Mouse (Mus musculus) cerebellum, adult 11 months (tissue): ENCODE data around the gene Pccb.

Experiments
- DNase-seq: peaks from one replicate; pipeline ENCODE4 v3.0.0; 2022

Pccb gene

DNA sequence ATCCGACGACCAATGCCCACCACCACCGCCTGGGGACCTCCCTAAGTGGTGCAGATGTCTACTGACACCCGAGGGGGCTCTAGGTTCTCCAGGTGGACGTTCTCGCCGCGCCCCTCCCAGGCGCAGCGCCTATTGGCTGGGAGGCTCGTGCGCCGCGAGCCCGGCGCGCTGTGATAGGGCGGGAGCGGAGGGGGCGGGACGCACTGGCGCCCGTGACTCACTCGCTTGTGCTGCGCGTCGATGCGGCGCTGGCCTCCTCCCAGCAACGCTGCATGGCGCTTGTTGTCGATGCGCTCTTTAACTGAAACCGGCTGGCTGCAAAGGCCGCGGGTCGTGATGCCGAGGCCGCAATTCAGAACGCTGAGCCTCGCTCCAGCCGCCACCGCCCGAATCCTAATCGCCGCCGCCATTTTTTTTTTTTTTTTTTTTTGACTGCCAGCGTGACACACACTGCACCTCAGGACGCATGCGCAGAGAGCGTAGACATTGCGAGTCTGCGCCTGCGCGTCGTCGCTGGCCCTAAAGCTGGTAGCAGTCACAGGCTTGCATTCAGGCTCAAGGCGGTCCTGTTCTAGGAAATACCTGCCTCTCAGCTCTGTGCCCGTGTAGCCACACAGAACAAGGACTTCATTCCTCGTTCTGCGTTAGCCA lies at the start of gene Pccb:
TSS of gene Pccb (minus strand) at position 451 of the 651 bp plus-strand sequence.
- peak; percentile 97 for DNase-seq

DNA sequence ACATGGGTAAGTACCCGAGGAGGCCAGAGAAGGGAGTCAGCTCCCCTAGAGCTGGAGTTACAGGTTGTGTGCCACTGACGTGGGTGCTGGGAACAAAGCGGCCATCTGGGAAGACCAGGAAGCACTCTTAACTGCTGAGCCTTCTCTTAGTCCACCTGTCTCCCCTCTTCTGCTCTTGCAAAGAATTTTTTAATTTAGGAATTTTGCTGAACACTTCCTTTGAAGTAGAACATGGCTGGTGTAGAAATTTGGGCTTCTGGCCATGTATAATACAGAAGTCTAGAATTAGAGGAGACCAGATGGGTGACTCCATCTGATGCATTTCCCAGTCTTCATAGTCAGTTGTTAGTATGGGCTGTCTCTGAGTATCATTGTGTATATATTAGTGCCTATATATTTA lies 49.0 kb upstream of the Pccb start:
- DNase-seq = no peak

DNA sequence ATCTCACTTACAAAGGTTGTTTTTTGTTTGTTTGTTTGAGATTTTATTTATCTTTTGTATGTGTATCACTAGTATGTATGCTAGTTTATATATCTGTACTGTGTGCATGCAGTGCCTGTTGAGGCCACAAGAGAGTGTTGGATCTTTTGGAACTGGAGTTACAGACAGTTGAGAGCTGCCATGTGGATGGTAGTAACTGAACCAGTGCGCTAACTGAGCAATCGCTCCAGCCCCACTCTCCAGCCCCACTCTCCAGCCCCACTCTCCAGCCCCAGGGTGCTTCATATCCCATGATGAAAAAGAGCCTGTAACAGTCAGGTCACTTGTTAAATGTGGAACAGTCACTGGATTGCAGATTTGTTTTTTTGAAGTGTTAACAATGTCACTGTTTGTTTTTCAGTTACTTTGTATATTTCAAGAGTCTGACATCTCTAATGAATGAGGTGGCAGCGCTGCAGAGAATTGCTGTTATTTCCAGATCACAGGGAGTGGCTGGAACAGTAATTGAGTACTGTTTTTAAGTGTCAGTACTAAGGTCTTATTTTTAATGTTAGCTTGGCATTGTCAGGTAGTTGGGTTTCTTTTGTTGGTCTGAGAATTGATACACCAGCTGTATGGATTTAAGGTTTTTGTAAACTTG lies 45.5 kb upstream of the Pccb start:
- DNase-seq = no peak

DNA sequence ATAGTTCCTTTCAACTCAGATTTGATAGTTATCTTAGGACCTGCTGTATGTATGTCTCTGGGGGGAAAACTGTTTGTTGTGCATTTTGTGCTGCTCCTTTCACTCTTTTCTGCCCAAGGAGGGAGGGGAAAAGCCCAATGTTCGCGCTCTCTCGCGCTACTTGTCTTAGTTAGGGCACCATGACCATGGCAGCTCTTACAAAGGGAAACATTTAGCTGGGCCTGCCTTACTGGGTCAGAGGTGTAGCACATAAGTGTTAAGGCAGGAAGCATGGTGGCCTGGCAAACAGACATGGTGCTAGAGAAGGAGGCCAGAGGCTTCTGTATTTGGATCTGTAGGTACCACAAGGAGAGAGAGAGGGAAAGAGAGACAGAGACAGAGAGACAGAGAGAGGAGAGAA lies 43.9 kb upstream of the Pccb start:
- DNase-seq = no peak

DNA sequence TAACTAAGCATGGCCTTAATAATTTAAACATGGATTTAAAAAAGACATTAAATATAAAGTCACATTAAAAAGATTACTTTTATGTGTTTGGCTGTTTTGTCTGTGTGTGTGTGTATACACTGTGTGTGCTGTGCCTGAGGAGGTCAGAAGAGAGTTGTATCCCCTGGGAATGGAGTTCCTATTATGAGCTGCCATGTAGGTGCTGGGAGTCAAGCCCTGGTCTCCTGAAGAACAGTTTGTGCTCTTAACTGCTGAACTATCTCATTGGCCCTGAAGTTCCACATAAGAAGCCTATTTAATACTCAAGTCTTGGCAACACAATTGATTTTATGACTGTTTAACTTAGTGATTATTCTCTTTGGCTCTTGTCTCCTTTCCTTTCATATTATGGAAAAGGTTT lies 42.8 kb upstream of the Pccb start:
- no peak for DNase-seq

DNA sequence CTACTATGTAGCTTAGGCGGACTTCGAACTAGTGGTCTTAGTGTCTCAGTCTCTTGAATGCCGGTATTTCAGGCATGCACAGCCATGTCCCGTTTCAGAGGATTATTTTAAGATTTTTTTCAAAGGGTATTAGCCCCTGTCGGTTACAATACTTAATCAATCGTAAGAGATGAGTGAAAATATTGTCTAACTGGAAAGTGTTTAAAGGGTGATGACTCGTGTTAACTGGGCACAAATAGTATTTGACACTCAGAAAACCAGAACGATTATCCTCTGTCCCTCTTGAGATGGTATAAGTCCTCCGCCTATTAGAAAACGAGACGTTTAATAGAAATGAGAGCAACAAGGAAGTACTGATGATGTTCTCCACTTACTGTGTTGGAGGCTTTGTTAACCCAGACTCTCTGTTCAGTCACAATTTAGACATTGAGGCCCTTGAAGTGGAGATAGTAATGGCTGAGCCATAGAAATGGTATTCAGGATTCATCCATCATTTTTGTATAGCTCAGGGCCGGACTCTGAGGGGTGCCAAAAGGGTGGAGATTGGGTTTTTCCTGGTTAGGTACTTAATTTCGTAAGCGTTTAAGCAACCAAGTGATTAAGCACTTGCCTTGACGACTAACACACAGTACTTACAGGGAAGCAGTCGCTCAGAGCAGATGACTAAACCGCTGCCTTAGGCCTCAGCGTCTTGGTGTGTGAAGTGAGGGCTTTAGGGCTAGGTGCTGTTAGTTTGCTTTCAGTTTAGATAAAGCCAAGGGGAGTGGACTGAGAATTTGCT lies 41.6 kb upstream of the Pccb start:
- no peak for DNase-seq

DNA sequence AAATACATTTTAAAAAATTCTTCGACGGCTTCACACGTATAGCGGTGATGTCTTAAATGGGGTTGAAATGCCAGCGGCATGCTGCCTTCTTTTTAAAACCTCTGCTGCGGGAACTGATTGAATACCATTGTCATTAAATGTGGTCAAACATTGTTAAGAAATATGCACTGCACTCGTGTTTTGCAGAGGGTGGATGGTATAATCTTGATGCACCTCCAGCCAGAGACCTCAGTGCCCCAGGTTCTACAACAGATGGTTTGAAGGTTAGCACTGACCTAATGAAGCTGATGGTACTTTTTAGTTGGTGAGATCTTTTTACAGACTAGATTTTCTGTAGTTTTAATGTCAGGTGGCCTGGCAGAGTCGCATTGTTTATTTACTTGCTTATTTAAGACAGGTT lies 41.0 kb upstream of the Pccb start:
- DNase-seq = no peak

DNA sequence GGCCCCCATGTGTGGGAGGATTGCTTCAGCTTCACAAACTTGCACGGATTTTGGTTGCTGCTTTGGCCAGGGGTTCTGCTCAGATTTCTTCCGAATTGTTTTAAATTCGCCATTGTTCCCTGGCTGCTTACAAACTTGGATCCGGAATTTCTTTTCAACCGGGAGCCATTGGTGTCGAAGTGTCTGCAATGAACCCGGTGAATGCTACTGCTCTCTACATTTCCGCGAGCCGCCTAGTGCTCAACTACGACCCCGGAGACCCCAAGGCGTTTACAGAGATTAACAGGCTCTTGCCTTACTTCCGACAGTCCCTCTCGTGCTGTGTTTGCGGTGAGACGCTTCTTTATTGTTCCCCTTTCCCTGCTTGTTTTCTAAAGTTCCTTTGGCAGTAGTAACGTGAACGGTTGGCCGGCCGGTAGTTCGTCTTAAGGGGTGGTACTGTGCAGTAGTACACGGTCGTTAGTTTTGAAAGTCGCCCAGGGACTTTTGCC lies 40.4 kb upstream of the Pccb start:
- no peak for DNase-seq

DNA sequence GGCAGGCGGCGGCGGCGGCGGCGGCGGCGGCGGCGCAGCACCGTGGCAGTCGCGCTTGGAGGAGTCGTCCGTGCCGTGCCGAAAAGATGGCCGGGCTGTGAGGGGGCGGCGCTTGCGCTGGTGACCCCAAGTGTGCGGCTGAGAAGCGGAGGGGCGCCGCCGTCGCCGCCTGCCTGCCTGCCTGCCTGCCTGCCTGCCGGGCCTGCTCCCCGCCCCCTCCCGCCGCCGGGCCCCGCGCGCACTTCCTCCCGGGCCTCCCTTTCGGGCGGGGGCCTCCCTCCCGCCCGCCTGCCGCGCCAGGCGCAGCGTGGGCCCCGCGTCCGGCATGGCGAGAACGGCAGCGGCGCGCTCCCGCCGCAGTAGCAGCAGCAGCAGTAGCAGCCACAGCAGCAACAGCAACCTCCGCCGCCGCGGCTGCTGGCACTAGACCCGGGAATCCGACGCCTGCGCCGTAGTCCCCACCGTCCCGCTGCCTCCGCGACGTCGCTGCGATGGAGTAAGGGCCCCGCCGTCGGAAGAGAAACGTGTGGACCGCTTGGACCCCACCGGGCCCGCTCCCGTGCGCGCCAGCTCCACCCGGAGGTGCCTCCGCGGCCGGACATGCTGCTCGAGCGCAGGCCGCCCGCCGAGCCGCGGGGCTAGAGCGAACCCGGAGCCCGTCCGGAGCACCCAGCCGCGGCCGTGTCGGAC lies 39.8 kb upstream of the Pccb start:
- peak; percentile 83 for DNase-seq

DNA sequence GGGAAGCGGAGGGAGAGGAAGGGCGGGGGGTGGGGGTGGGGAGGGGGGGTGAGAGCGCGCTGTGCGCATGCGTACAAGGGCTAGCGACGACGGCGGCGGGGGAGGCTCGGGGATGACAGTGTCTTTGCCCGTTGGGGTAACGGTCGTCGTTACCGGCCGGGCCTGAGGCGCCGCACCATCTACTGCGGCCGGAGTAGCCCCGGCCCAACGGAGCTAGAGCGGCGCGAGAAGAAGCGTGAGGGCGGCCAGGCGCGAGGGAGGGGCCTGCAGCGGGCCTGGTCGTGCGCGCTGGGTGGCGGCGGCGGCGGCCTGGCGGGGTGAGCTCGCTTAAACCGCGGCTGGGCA lies 39.3 kb upstream of the Pccb start, which contains the start of gene Msl2:
TSS of gene Msl2 (plus strand) at position 115 of the 345 bp plus-strand sequence.
- DNase-seq = no peak

DNA sequence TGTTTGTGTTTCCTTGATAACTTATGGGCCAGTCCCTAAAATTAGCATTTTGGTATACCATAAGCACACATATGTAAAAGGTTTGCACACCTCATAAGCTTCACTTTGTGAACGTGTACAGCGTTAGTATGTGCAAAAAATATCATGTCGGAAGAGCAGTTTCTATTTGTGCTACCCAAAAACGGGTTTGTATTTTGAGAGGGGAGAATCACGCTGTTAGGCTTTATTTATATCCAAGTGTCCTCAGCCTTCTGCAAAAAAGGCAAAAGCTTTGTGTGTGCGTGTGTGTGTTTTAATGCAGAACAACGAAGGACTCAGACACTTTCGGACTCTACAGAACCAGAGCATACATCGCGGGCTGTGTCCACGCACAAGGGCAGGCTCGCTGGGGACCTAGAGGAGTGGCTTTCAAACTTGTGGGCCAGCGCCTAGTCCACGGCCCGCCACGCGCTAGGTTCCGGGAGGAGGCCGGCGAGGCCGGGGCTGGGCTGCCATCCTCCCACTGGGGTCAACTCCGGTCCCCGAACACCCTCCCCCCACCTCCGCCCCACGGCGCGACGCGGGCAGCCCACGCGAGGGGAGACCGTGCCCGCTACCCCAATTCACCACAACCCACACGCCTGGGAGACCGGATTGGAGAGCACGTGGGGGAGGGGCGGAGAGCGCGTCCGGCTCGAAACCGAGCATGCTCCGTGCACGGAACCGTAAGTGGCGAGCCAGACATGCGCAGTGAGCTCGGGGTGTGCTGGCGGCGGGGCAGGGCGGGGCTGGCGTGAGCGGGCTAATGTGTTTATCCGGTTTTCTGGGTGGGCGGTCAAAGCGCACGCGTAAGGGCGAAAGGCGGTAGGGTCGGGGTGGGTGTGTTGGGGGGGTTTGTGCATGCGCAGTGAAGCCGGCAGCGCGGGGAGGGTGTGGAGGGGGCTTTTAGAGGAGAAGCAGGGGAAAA lies 38.6 kb upstream of the Pccb start:
- peak; percentile 99 for DNase-seq

DNA sequence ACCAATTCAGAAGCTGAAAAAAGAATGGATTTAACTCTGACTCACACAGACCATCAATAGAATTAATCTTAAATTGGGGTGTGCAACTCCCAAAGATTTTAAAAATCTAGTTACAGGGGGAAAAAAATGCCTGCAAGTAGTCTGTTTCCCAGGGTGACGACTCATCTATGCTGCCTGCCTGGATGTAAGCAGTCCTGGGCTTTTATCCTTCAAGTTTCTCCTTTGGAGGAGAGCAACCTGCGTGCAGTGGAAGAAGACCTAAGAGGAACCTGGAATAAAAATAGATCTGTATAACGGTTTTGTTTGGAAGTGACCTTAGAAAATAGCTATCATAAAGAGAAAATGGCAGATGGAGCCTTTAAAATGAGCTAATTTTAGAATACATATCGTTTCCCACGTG lies 37.8 kb upstream of the Pccb start:
- no peak for DNase-seq

DNA sequence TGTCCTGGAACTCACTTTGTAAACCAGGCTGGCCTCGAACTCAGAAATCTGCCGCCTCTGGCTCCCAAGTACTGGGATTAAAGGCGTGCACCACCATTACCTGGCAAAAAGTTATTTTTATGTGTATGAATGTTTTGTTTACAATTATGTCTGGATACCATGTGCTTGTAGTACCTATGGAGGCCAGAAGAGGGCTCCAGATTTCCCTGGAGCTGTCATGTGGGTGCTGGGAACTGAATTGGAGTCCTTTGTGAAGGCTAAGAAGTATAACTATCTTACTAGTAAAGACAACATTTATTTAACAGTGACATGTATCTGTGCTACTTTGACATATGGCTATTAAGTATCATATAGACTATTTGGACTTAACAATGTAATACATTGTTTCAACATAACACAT lies 35.1 kb upstream of the Pccb start:
- DNase-seq = no peak

DNA sequence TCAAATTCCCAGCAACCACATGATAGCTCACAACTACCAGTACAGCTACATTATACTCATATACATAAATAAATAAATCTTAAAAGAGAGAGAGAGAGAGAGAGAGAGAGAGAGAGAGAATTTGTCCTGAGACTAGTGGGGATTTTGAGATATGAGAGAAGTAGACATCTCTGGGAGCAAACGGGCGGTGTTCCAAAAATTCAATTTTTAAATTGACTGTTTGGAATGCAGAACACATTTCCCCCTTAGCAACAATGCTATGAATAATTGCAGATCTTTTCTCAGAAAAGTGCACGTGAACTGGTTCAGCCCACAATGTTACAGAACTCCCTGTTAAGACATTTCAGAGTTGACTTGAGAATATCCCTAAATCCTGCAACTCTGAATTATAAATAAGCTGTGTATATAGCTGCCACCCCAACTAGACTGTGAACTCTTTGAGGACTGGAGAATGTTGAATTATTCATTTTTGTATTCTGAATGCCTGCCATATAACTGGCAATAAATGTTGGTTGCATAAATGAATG lies 30.4 kb upstream of the Pccb start:
- DNase-seq = no peak

DNA sequence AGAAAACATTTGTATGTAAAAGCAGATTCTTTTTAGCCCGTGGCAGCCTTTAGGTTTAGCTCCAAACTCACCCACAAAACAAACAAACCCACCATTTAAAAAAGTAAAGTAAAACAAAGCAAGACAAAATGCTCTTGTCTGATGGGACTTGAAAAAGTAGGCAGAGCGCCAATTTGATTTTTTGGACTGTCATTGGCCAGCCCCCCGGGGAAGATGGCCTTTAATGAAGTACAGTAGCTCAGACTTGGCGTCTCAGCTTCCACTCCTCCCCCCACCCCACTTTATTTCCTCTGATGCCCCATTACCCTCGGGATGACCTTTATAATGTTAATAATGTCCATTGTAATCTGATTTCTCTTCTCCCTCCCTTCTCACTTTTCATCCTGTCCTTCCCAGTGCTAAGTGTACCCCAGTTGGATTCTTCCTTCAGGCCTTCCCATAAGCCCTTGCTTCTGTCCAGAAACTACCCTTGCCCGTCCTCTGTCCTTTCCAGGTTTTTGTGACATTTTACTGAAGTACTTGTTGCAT lies 27.6 kb upstream of the Pccb start:
- DNase-seq = no peak

DNA sequence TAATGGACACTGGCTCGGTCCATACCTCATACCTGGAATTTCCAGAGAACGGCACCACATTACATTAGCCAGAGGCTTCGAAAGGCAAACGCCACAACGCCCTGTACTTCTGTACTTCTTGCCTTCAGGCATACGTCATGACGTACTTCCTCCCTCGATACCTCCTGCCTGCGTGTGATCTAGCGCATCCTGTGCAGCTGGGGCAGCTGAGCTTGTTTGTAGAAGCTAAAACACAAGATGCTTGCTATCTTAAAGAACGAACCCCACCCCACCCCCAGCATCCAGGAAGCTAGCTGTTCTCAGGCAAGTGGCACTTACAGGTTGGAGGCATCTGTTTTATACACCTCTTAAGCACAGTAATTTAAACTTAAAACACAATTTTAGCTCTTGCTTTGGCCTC lies 26.3 kb upstream of the Pccb start:
- no peak for DNase-seq

DNA sequence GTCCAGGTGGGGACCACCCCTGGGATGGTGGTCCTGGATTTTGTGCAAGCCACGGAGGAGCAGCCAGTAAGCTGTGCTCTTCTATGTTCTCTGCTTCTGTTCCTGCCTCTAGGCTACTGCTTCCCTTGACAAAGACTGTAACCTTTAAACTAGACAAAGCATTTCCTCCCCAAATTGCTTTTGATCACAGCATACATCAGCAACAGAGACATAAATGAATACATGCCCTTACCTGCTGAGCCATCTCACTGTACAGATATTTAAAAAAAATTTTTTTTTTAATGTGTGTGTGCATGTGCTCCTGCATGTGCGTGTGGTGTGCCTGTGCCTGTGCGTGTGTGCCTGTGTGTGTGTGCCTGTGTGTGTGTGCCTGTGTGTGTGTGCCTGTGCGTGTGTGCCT lies 22.5 kb upstream of the Pccb start:
- DNase-seq = no peak

DNA sequence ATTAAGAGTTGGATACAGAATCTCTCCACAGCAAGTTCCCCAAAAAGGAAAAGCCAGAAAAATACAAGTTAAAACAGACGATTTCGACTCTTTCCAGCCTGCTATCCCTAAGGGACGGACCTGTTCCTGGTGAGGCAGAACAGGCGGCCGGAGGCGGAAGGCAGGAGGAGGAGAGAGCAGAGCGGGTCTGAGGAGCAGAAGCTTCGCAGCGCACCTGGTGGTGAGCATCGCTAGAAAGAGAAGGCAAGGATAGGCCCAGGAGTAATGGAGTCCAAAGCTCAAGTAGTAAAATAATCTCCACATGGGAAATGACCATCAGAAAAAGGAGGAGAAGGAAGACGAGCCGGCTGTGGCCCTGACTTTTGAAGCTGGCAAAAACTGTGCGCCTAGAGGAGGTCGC lies 18.6 kb upstream of the Pccb start:
- no peak for DNase-seq

DNA sequence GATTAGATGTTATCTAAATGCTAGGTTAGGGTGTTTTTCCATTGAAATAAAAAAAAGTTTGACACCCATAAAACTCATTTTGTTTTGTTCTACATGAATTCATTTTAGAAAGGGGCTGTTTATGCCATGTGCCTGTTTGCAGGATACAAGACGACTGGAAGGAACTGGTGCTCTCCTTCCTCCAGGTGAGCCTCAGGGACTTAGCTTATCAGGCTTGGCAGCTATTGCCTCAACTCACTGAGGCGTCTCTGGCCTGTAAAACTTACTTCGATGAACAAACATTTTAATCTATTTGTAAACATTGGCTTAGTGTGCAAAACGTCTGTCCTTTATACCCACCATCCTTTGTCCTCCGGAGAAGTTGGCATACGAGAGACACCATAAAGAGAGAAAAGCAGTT lies 18.0 kb upstream of the Pccb start:
- no peak for DNase-seq

DNA sequence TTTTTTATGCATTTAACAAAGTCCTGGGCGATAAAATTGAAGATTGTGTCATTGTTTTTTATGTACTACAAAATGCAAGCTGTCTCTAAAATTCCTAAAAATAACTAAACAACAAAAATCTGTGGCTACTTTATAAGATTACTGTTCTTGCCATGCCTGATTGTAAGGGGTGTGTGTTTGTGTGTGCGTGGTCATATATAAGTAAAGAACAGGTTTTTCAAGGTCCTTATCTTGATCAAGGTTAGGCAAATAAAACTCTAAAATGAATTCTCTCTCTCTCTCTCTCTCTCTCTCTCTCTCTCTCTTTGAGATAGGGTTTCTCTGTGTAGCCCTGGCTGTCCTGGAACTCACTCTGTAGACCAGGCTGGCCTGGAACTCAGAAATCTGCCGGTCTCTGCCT lies 17.3 kb upstream of the Pccb start:
- no peak for DNase-seq

DNA sequence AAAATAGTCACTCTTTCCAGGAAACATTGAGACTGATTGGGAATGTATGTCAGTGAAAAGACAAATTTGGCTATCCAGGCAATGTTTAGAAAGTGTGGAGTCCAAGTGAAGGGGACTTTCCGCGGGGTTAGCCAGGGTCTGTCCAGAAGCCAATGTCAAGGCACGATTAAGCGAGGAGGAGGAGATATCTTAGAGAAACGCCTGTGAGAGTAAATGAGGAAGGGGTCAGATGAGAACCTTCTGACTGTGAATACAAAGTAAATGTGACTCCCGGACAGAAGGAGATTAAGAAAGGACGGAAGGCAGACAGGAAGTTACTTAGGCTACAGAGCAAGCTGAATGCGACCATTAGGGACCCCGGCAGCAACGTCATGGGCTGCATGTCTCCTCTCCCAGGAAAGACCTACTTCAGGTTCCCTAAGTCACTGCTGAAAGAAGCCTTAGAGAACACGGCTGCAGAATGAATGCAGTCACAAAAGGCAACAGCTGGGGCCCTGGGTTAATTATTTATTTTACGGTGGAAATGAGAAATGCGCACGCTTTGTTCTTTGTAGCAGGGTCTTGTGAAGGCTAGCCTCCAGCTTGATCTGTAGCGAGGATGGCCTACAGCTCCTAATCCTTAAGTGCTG lies 11.1 kb upstream of the Pccb start:
- DNase-seq = no peak
